Mouse (Mus musculus) erythroid progenitor cell, adult 5-6 weeks (primary cell): ENCODE results near the gene Slc25a45. TPM values are rescaled to one million over a fixed set of nuclear protein-coding genes. Genes with fewer than 3 reads are reported as not detected.
A peak's percentile ranks its signal among the peaks of the same experiment; 100 is the strongest.

ENCODE experiments used
- ATAC-seq: replicated peaks from 2 replicates; pipeline ENCODE4 v1.8.0; 2016; ENCODE audit warnings: moderate number of reproducible peaks, mild to moderate bottlenecking, moderate TSS enrichment, inconsistent platforms; ENCODE audit not compliant: poor library complexity, low FRiP score, severe bottlenecking
- total RNA-seq, 2 experiments: library from RNA; stranded (forward) in 1 of 2; stranded (reverse) in 1 of 2; fragments of 150-400 nt in 1 of 2; fragments of 186-747, 209-891 nt in 1 of 2; gene quantifications; 2 replicates each; pipeline versions ENCODE4 v1.2.3 to v1.2.4; 2015 to 2017; ENCODE audit warnings: low replicate concordance in 2 of 2

Gene Slc25a45
- total RNA-seq, 2 experiments from 2014 or later, result 7.2 to 8.8 TPM

- ATAC-seq, result 0 out of 2 replicates have a peak, but pooled peaks have one; percentile 43
These were observed 8.2 kb downstream of the Slc25a45 start for GRCm38 (mm10) chr19:5885838-5886237.

GRCm38 (mm10) chr19:5887234-5887815 is 9.7 kb downstream of the Slc25a45 start:
- no peak for ATAC-seq

- ATAC-seq, result no peak
These were observed 11.6 kb downstream of the Slc25a45 start for GRCm38 (mm10) chr19:5889211-5889610.

GRCm38 (mm10) chr19:5891521-5892258 is 14.1 kb downstream of the Slc25a45 start:
- no peak for ATAC-seq

- ATAC-seq, result no peak
These were observed 14.7 kb downstream of the Slc25a45 start for GRCm38 (mm10) chr19:5892262-5892661.

- ATAC-seq, result no peak
These were observed 15.1 kb downstream of the Slc25a45 start for GRCm38 (mm10) chr19:5892735-5893134.

GRCm38 (mm10) chr19:5893282-5894001 is 15.8 kb downstream of the Slc25a45 start:
- peak; percentile 27 for ATAC-seq

GRCm38 (mm10) chr19:5894002-5894678 is 16.5 kb downstream of the Slc25a45 start, which contains the start of gene Tigd3:
Gene Tigd3, minus strand, starts transcription at chr19:5894149.
- peak; percentile 96 for ATAC-seq

- ATAC-seq, result no peak
These were observed 29.7 kb downstream of the Slc25a45 start for GRCm38 (mm10) chr19:5907275-5907674.

- ATAC-seq, result no peak
These were observed 32.6 kb downstream of the Slc25a45 start for GRCm38 (mm10) chr19:5910221-5910620.

GRCm38 (mm10) chr19:5911430-5912102 is 34.0 kb downstream of the Slc25a45 start:
- ATAC-seq, result 0 out of 2 replicates have a peak, but pooled peaks have one; percentile 6

GRCm38 (mm10) chr19:5912103-5913006 is 34.7 kb downstream of the Slc25a45 start:
- ATAC-seq, result peak; percentile 92

- peak; percentile 73 for ATAC-seq
These were observed 35.6 kb downstream of the Slc25a45 start, which contains the start of gene Dpf2 for GRCm38 (mm10) chr19:5913007-5913719. Gene Dpf2, minus strand, starts transcription at chr19:5913010.

GRCm38 (mm10) chr19:5921715-5922114 is 44.1 kb downstream of the Slc25a45 start:
- ATAC-seq, result peak; percentile 25; the same call in 1 of the 2 replicates

- ATAC-seq, result peak; percentile 50
These were observed 44.7 kb downstream of the Slc25a45 start for GRCm38 (mm10) chr19:5922119-5922942.

GRCm38 (mm10) chr19:5922963-5923362 is 45.4 kb downstream of the Slc25a45 start:
- no peak for ATAC-seq
